Mouse (Mus musculus): ENCODE data around the gene Harbi1.

GRCm38 (mm10) chr2:91699225-91699624 lies 11.4 kb upstream of the Harbi1 start:
- TF ChIP-seq CTCF (IDR thresholded peaks at IDR 0.05; ENCODE audit: borderline replicate concordance, insufficient read depth, low read depth, low read length) (no peak), POLR2A (IDR thresholded peaks at IDR 0.05; ENCODE audit: borderline replicate concordance, insufficient read depth, low read length) (no peak)

All from cerebellum, adult 2 months (tissue).